Mouse (Mus musculus) bone marrow, adult 2 months (tissue): ENCODE data around the gene Arfgef3.

Experiments used
- CTCF ChIP-seq: fragments of 200-500 bp; IDR thresholded peaks from 2 replicates; pipeline ENCODE4 v1.5.1; 2011; ENCODE audit warnings: low read length, control low read depth; ENCODE audit not compliant: control insufficient read depth, insufficient read depth
- POLR2A ChIP-seq: fragments of 200-500 bp; IDR thresholded peaks from 2 replicates; pipeline ENCODE4 v1.6.1; 2011; ENCODE audit warnings: low read depth, mild to moderate bottlenecking, control low read depth, low read length, borderline replicate concordance; ENCODE audit not compliant: control insufficient read depth

GRCm38 (mm10) chr10:18664016-18664415 lies 79.7 kb downstream of the Arfgef3 start:
- no peak for TF ChIP-seq CTCF
- no peak for TF ChIP-seq POLR2A
